Mouse (Mus musculus): ENCODE results near the gene Fancc. TPM values are rescaled to one million over a fixed set of nuclear protein-coding genes. Genes with fewer than 3 reads are reported as not detected.

Gene Fancc
- polyA plus RNA-seq, 1 experiment from 2014 or later: 18.1 TPM

- H3K27me3 ChIP-seq (ENCODE audit: control insufficient read depth, insufficient read depth, low read length): no peaks in the 10 kb centered on the region
- H3K9ac ChIP-seq (replicated peaks; ENCODE audit: low read length): no peak overlapping the region
- DNase-seq (no peak), ATAC-seq (ENCODE audit: low FRiP score, low TSS enrichment) (no peak)
- H3K36me3 ChIP-seq (ENCODE audit: control insufficient read depth, insufficient read depth, low read length): no peaks in the 10 kb centered on the region
- H3K4me2 ChIP-seq (ENCODE audit: low read length): no peak overlapping the region
- H3K4me3 ChIP-seq (replicated peaks; ENCODE audit: low read depth, low read length): no peak overlapping the region
- no peaks in the 10 kb centered on the region for H3K4me1 ChIP-seq (ENCODE audit: control insufficient read depth, insufficient read depth, low read length)
- H3K9me3 ChIP-seq (ENCODE audit: control insufficient read depth, low read length): no peaks in the 10 kb centered on the region
- H3K27ac ChIP-seq (replicated peaks; ENCODE audit: low read depth, low read length): no peak overlapping the region
These were observed 75.9 kb downstream of the Fancc start for GRCm38 (mm10) chr13:63421225-63421624.

GRCm38 (mm10) chr13:63418148-63418547 lies 78.9 kb downstream of the Fancc start:
- Histone ChIP-seq H3K27ac (replicated peaks; ENCODE audit: low read depth, low read length) (no peak overlapping the region), H3K9ac (replicated peaks; ENCODE audit: low read length) (no peak overlapping the region), H3K4me3 (replicated peaks; ENCODE audit: low read depth, low read length) (no peak overlapping the region), H3K4me2 (ENCODE audit: low read length) (no peak overlapping the region), H3K4me1 (ENCODE audit: control insufficient read depth, insufficient read depth, low read length) (no peaks in the 10 kb centered on the region), H3K27me3 (ENCODE audit: control insufficient read depth, insufficient read depth, low read length) (no peaks in the 10 kb centered on the region), H3K36me3 (ENCODE audit: control insufficient read depth, insufficient read depth, low read length) (no peaks in the 10 kb centered on the region), H3K9me3 (ENCODE audit: control insufficient read depth, low read length) (no peaks in the 10 kb centered on the region)
- WGBS: 87% methylated on average over 2 of the region's 2 CpGs
- DNase-seq (no peak), ATAC-seq (ENCODE audit: low FRiP score, low TSS enrichment) (no peak)

DNA sequence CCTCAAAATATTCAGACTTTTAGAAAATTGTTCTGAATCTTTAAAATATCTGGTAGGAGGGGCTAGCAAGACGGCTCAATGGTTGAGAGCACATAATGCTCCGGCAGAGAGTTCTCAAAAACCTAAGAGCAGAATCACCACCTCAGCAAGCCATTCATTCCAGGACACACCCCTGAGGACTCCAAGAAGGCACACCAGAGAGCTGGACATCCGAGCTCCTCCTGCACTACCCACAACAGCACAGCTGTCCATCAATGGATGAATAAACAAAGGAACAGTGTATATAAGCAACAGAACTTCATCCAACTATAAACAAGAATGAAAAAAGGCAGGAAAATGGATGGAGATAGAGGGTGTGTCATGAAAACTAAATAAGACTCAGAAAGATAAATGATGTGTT lies 80.3 kb downstream of the Fancc start:
- 68% methylated on average over 3 of the region's 3 CpGs for WGBS
- DNase-seq: no peak
- Histone ChIP-seq H3K4me3 (replicated peaks; ENCODE audit: low read depth, low read length) (no peak overlapping the region), H3K4me1 (ENCODE audit: control insufficient read depth, insufficient read depth, low read length) (no peaks in the 10 kb centered on the region), H3K27me3 (ENCODE audit: control insufficient read depth, insufficient read depth, low read length) (no peaks in the 10 kb centered on the region), H3K9ac (replicated peaks; ENCODE audit: low read length) (no peak overlapping the region), H3K36me3 (ENCODE audit: control insufficient read depth, insufficient read depth, low read length) (no peaks in the 10 kb centered on the region), H3K4me2 (ENCODE audit: low read length) (no peak overlapping the region), H3K27ac (replicated peaks; ENCODE audit: low read depth, low read length) (no peak overlapping the region), H3K9me3 (ENCODE audit: control insufficient read depth, low read length) (no peaks in the 10 kb centered on the region)
- ATAC-seq (ENCODE audit: low FRiP score, low TSS enrichment): no peak

DNA sequence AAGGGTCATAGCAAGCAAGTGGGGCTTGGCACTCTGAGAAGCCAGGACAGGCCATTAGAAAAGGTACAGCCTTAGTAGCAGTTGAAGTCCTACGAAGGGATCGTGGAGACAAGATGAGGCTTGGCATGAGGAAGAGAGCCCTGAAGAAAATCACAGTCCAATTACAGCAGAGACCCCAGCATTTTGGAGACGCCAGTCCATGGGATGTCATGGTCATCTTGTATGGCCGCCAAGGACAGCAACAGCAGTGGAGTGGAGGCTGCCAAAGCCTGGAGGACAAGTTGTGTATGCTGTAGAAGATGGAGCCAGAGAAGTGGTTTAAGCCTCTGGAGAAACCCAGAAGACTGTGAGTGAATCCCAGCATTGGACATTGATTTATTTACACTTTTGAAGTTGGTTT lies 84.4 kb downstream of the Fancc start:
- ATAC-seq (ENCODE audit: low FRiP score, low TSS enrichment): no peak
- H3K27ac ChIP-seq (replicated peaks; ENCODE audit: low read depth, low read length): no peak overlapping the region
- H3K4me3 ChIP-seq (replicated peaks; ENCODE audit: low read depth, low read length): no peak overlapping the region
- no peaks in the 10 kb centered on the region for H3K4me1 ChIP-seq (ENCODE audit: control insufficient read depth, insufficient read depth, low read length)
- H3K9me3 ChIP-seq (ENCODE audit: control insufficient read depth, low read length): no peaks in the 10 kb centered on the region
- no peak for DNase-seq
- no peak overlapping the region for H3K9ac ChIP-seq (replicated peaks; ENCODE audit: low read length)
- WGBS: 96% methylated on average over 4 of the region's 4 CpGs
- H3K4me2 ChIP-seq (ENCODE audit: low read length): no peak overlapping the region
- H3K36me3 ChIP-seq (ENCODE audit: control insufficient read depth, insufficient read depth, low read length): no peaks in the 10 kb centered on the region
- no peaks in the 10 kb centered on the region for H3K27me3 ChIP-seq (ENCODE audit: control insufficient read depth, insufficient read depth, low read length)

- no peak for DNase-seq
- no peak for ATAC-seq (ENCODE audit: low FRiP score, low TSS enrichment)
- no peaks in the 10 kb centered on the region for H3K27me3 ChIP-seq (ENCODE audit: control insufficient read depth, insufficient read depth, low read length)
- H3K27ac ChIP-seq (replicated peaks; ENCODE audit: low read depth, low read length): no peak overlapping the region
- H3K4me2 ChIP-seq (ENCODE audit: low read length): no peak overlapping the region
- no peak overlapping the region for H3K9ac ChIP-seq (replicated peaks; ENCODE audit: low read length)
- WGBS: 74% methylated on average over 4 of the region's 4 CpGs
- H3K4me1 ChIP-seq (ENCODE audit: control insufficient read depth, insufficient read depth, low read length): no peaks in the 10 kb centered on the region
- H3K36me3 ChIP-seq (ENCODE audit: control insufficient read depth, insufficient read depth, low read length): no peaks in the 10 kb centered on the region
- no peak overlapping the region for H3K4me3 ChIP-seq (replicated peaks; ENCODE audit: low read depth, low read length)
- H3K9me3 ChIP-seq (ENCODE audit: control insufficient read depth, low read length): no peaks in the 10 kb centered on the region
These were observed 85.6 kb downstream of the Fancc start for GRCm38 (mm10) chr13:63411310-63412022.

DNA sequence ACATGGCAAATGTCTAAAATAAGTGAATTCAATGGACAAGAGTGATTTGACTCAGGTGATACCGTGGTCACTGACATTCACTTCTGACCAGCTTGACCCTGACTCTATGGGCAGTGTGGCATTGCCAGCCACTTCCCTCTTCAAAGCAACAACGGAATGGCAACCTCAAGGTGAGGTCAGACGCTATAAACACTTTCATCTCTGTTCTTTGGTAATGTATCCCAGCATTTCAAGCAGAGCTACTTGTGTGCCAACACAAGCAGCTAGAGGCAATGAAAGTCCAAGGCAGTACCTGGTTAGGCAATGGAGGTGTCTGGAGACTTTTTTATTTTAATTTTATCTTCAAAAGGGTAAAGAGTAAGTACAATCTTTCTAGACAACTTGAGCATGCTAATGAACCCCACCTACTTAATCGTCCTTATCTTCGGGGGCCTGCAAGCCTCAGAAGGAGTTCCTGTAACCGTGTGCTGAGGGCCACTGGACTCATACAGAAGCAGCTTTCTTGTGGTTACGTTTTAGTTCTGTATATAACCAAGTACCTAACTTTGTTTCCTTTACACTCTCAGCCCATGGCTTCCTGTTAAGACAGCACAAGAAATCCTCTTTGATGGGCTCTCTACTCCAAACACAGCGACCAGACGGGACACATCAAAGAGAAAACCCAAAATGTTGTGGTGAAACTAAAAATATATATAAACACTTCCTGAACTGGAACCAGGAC lies 86.3 kb downstream of the Fancc start:
- DNase-seq (no peak), ATAC-seq (ENCODE audit: low FRiP score, low TSS enrichment) (no peak)
- H3K9ac ChIP-seq (replicated peaks; ENCODE audit: low read length): no peak overlapping the region
- no peaks in the 10 kb centered on the region for H3K36me3 ChIP-seq (ENCODE audit: control insufficient read depth, insufficient read depth, low read length)
- no peak overlapping the region for H3K27ac ChIP-seq (replicated peaks; ENCODE audit: low read depth, low read length)
- H3K27me3 ChIP-seq (ENCODE audit: control insufficient read depth, insufficient read depth, low read length): no peaks in the 10 kb centered on the region
- no peaks in the 10 kb centered on the region for H3K4me1 ChIP-seq (ENCODE audit: control insufficient read depth, insufficient read depth, low read length)
- no peak overlapping the region for H3K4me3 ChIP-seq (replicated peaks; ENCODE audit: low read depth, low read length)
- H3K4me2 ChIP-seq (ENCODE audit: low read length): no peak overlapping the region
- 94% methylated on average over 9 of the region's 9 CpGs for WGBS
- no peaks in the 10 kb centered on the region for H3K9me3 ChIP-seq (ENCODE audit: control insufficient read depth, low read length)

- ATAC-seq (ENCODE audit: low FRiP score, low TSS enrichment): no peak
- Histone ChIP-seq H3K36me3 (ENCODE audit: control insufficient read depth, insufficient read depth, low read length) (no peaks in the 10 kb centered on the region), H3K9me3 (ENCODE audit: control insufficient read depth, low read length) (no peaks in the 10 kb centered on the region), H3K4me2 (ENCODE audit: low read length) (no peak overlapping the region), H3K27me3 (ENCODE audit: control insufficient read depth, insufficient read depth, low read length) (no peaks in the 10 kb centered on the region), H3K9ac (replicated peaks; ENCODE audit: low read length) (no peak overlapping the region), H3K4me1 (ENCODE audit: control insufficient read depth, insufficient read depth, low read length) (no peaks in the 10 kb centered on the region), H3K27ac (replicated peaks; ENCODE audit: low read depth, low read length) (no peak overlapping the region), H3K4me3 (replicated peaks; ENCODE audit: low read depth, low read length) (no peak overlapping the region)
- no peak for DNase-seq
- WGBS: 87% methylated on average over 4 of the region's 4 CpGs
These were observed 91.9 kb downstream of the Fancc start for GRCm38 (mm10) chr13:63405151-63405550.

DNA sequence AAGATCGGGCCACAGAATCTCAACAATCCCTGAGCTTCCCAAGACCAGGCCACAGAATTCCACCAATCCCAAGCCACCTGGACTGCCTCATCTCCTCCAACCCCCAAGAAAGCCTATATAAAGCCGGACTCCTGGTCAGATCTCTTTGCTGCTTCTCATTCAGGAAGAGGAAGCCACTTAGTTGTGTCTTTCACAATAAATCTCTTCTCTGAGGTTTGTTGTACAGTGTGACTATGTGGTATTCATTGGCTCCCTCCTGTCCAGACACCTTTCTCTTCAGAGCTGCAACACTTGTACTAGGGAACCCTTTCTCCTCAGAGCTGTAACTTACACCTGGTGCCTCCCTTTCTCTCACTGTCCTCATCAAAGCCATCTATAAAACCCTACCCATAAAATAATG lies 92.4 kb downstream of the Fancc start:
- ATAC-seq (ENCODE audit: low FRiP score, low TSS enrichment) (no peak), DNase-seq (no peak)
- Histone ChIP-seq H3K4me3 (replicated peaks; ENCODE audit: low read depth, low read length) (no peak overlapping the region), H3K4me2 (ENCODE audit: low read length) (no peak overlapping the region), H3K9ac (replicated peaks; ENCODE audit: low read length) (no peak overlapping the region), H3K9me3 (ENCODE audit: control insufficient read depth, low read length) (no peaks in the 10 kb centered on the region), H3K4me1 (ENCODE audit: control insufficient read depth, insufficient read depth, low read length) (no peaks in the 10 kb centered on the region), H3K27ac (replicated peaks; ENCODE audit: low read depth, low read length) (no peak overlapping the region), H3K27me3 (ENCODE audit: control insufficient read depth, insufficient read depth, low read length) (no peaks in the 10 kb centered on the region), H3K36me3 (ENCODE audit: control insufficient read depth, insufficient read depth, low read length) (no peaks in the 10 kb centered on the region)
- 78% methylated on average over 2 of the region's 2 CpGs for WGBS

GRCm38 (mm10) chr13:63402823-63403222 lies 94.3 kb downstream of the Fancc start:
- H3K36me3 ChIP-seq (ENCODE audit: control insufficient read depth, insufficient read depth, low read length): no peaks in the 10 kb centered on the region
- no peak overlapping the region for H3K4me2 ChIP-seq (ENCODE audit: low read length)
- ATAC-seq (ENCODE audit: low FRiP score, low TSS enrichment) (no peak), DNase-seq (no peak)
- H3K4me1 ChIP-seq (ENCODE audit: control insufficient read depth, insufficient read depth, low read length): no peaks in the 10 kb centered on the region
- no peak overlapping the region for H3K27ac ChIP-seq (replicated peaks; ENCODE audit: low read depth, low read length)
- no peak overlapping the region for H3K4me3 ChIP-seq (replicated peaks; ENCODE audit: low read depth, low read length)
- no peak overlapping the region for H3K9ac ChIP-seq (replicated peaks; ENCODE audit: low read length)
- H3K9me3 ChIP-seq (ENCODE audit: control insufficient read depth, low read length): no peaks in the 10 kb centered on the region
- H3K27me3 ChIP-seq (ENCODE audit: control insufficient read depth, insufficient read depth, low read length): no peaks in the 10 kb centered on the region
- WGBS: 81% methylated on average over 2 of the region's 2 CpGs
